Mouse (Mus musculus): Measurements from ENCODE around the gene Ikbip. TPM values are rescaled to one million over a fixed set of nuclear protein-coding genes. Genes with fewer than 3 reads are reported as not detected.

Gene Ikbip
- total and polyA plus RNA-seq, 3 experiments, result 1.4 to 8.7 (median 6.4) TPM

DNA sequence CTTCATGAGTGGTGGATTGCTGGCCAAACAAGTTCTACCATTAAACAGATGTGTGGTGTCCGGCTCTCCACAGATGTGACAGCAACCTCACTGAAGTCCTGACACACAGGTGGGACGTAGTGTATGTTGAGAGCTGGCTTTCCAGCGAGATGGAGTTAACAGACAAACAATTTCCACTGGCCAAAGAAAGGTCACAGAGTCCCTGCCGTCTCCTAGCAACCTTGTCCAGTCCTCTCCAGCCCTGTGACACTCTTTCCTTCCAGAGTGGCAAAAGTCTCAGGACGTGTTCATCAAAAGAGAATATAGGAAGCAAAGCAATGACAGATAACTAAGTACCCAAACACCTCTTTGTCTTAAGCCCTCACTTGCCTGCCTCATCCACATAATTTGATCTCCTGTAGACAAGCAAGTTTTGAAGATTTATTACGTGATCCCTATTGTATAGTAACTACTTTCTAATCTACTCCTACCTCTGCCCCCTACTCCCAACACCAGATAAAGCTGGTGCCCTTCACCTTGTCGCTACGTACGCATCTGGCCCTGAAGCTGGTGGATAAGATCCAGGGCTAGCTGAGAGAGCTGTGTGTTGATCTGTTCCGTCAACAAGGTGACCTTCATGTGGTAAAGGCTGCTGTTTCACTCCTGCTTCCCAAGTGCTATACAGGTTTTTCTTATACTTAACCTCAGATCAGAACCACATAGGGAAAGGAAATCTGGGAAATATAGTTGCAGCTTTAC lies 44.0 kb downstream of the Ikbip start:
- H3K9me3 ChIP-seq (replicated peaks), result no peaks in the 10 kb centered on the region
- peaks cover 10% of the 10 kb centered on the region for H3K36me3 ChIP-seq (replicated peaks)
- DNase-seq (ENCODE audit: low spot score) (no peak), ATAC-seq (ENCODE audit: extremely low read depth, insufficient number of reproducible peaks, low FRiP score, poor library complexity, severe bottlenecking) (no peak)
- H3K4me1 ChIP-seq (ENCODE audit: insufficient read depth, low read depth, low read length), result peaks cover 21% of the 10 kb centered on the region
- no peak for TF ChIP-seq GATA2 (IDR thresholded peaks at IDR 0.05; ENCODE audit: borderline replicate concordance, low read depth, low read length)
- TF ChIP-seq CTCF (IDR thresholded peaks at IDR 0.05; ENCODE audit: low read depth, low read length), result no peak
- TF ChIP-seq GATA1 (IDR thresholded peaks at IDR 0.05; ENCODE audit: borderline replicate concordance, low read length), result no peak
- no peak for TF ChIP-seq TAL1 (conservative IDR thresholded peaks at IDR 0.05; ENCODE audit: low read depth, low read length)
- no peak for TF ChIP-seq POLR2AphosphoS5 (IDR thresholded peaks at IDR 0.05; ENCODE audit: insufficient replicate concordance, low read depth, low read length)
- peaks cover 5% of the 10 kb centered on the region; the same call in 1 of the 2 replicates for H3K27me3 ChIP-seq (ENCODE audit: insufficient read depth, low read length)
- no peak overlapping the region for H3K4me3 ChIP-seq (ENCODE audit: low read depth, low read length)

DNA sequence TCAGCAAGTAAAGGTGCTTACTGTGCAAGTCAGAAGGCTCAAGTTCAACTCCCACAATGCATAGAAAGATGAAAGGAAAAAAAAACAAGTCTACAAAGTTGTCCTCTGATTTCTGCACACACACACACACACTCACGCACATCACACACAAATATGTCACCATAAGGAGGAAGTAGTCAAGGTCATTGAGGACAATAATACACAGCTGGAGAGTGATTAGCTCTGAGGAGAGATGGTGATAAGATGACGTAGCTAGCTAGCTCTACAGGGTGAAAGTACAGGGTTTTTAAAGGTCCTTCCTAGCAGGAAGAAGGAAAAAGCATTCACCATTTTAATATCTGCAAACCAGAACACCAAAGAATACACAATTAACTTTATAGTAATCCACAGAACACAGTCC lies 44.7 kb downstream of the Ikbip start:
- ATAC-seq (ENCODE audit: extremely low read depth, insufficient number of reproducible peaks, low FRiP score, poor library complexity, severe bottlenecking) (no peak), DNase-seq (ENCODE audit: low spot score) (no peak)
- H3K4me3 ChIP-seq (ENCODE audit: low read depth, low read length), result no peak overlapping the region
- no peaks in the 10 kb centered on the region for H3K9me3 ChIP-seq (replicated peaks)
- TF ChIP-seq GATA1 (IDR thresholded peaks at IDR 0.05; ENCODE audit: borderline replicate concordance, low read length), result no peak
- TF ChIP-seq POLR2AphosphoS5 (IDR thresholded peaks at IDR 0.05; ENCODE audit: insufficient replicate concordance, low read depth, low read length), result no peak
- TF ChIP-seq CTCF (IDR thresholded peaks at IDR 0.05; ENCODE audit: low read depth, low read length), result no peak
- no peak for TF ChIP-seq TAL1 (conservative IDR thresholded peaks at IDR 0.05; ENCODE audit: low read depth, low read length)
- TF ChIP-seq GATA2 (IDR thresholded peaks at IDR 0.05; ENCODE audit: borderline replicate concordance, low read depth, low read length), result no peak
- H3K4me1 ChIP-seq (ENCODE audit: insufficient read depth, low read depth, low read length), result peaks cover 18% of the 10 kb centered on the region
- H3K36me3 ChIP-seq (replicated peaks), result peaks cover 6% of the 10 kb centered on the region
- peaks cover 5% of the 10 kb centered on the region; the same call in 1 of the 2 replicates for H3K27me3 ChIP-seq (ENCODE audit: insufficient read depth, low read length)

DNA sequence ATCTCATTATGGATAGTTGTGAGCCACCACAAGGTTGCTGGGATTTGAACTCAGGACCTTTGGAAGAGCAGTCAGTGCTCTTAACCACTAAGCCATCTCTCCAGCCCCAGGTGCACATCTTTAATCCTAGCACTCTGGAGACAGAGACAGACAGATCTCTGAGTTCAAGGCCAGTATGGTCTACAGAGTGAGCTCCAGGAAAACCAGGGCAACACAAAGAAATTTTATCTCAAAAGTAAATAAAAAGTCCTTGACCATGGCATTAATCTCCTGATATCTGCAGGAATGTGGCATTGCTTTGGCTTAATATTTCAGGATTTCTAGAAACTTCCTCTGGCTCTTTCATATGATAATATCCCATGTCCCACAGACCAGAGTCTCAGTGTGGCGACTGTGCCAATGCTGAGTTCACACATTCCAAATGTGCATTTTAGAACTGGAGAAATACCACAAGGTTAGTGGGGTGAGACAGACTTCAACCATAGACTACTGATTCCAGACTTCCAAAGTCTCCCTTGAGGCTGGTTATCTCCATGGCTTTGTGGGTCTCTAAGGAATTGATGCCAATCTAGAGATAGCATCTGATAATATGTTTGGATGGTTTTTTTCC lies 45.9 kb downstream of the Ikbip start:
- Histone ChIP-seq H3K36me3 (replicated peaks) (no peaks in the 10 kb centered on the region), H3K9me3 (replicated peaks) (no peaks in the 10 kb centered on the region), H3K4me1 (ENCODE audit: insufficient read depth, low read depth, low read length) (peaks cover 18% of the 10 kb centered on the region), H3K4me3 (ENCODE audit: low read depth, low read length) (no peak overlapping the region), H3K27me3 (ENCODE audit: insufficient read depth, low read length) (peaks cover 5% of the 10 kb centered on the region; the same call in 1 of the 2 replicates)
- DNase-seq (ENCODE audit: low spot score) (no peak), ATAC-seq (ENCODE audit: extremely low read depth, insufficient number of reproducible peaks, low FRiP score, poor library complexity, severe bottlenecking) (no peak)
- no peak for TF ChIP-seq GATA1 (IDR thresholded peaks at IDR 0.05; ENCODE audit: borderline replicate concordance, low read length)
- TF ChIP-seq POLR2AphosphoS5 (IDR thresholded peaks at IDR 0.05; ENCODE audit: insufficient replicate concordance, low read depth, low read length), result no peak
- TF ChIP-seq CTCF (IDR thresholded peaks at IDR 0.05; ENCODE audit: low read depth, low read length), result no peak

DNA sequence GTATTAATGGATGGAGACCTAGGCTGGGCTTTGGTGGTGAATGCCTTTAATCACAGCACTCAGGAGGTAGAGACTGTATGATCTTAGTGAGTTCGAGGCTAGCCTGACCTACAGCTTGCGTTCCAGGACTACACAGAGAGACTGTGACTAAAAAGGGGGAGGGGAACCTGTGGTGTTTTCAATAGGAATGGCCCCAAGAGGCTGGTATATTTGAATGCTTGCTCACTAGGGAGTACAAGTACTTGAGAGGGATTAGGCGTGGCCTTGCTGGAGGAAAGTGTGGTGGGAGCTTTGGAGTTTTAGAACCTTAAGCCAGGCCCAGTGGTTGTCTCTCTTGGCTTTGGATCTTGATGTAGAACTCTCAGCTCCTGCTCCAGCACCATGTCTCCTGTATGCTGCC lies 48.1 kb downstream of the Ikbip start:
- ATAC-seq (ENCODE audit: extremely low read depth, insufficient number of reproducible peaks, low FRiP score, poor library complexity, severe bottlenecking), result no peak
- H3K9me3 ChIP-seq (replicated peaks), result no peaks in the 10 kb centered on the region
- no peak for TF ChIP-seq TAL1 (conservative IDR thresholded peaks at IDR 0.05; ENCODE audit: low read depth, low read length)
- no peak for TF ChIP-seq GATA2 (IDR thresholded peaks at IDR 0.05; ENCODE audit: borderline replicate concordance, low read depth, low read length)
- TF ChIP-seq POLR2AphosphoS5 (IDR thresholded peaks at IDR 0.05; ENCODE audit: insufficient replicate concordance, low read depth, low read length), result no peak
- no peak for TF ChIP-seq CTCF (IDR thresholded peaks at IDR 0.05; ENCODE audit: low read depth, low read length)
- TF ChIP-seq GATA1 (IDR thresholded peaks at IDR 0.05; ENCODE audit: borderline replicate concordance, low read length), result no peak
- DNase-seq (ENCODE audit: low spot score), result no peak
- H3K36me3 ChIP-seq (replicated peaks), result no peaks in the 10 kb centered on the region
- H3K4me3 ChIP-seq (ENCODE audit: low read depth, low read length), result no peak overlapping the region
- H3K4me1 ChIP-seq (ENCODE audit: insufficient read depth, low read depth, low read length), result peaks cover 11% of the 10 kb centered on the region
- H3K27me3 ChIP-seq (ENCODE audit: insufficient read depth, low read length), result peaks cover 9% of the 10 kb centered on the region

DNA sequence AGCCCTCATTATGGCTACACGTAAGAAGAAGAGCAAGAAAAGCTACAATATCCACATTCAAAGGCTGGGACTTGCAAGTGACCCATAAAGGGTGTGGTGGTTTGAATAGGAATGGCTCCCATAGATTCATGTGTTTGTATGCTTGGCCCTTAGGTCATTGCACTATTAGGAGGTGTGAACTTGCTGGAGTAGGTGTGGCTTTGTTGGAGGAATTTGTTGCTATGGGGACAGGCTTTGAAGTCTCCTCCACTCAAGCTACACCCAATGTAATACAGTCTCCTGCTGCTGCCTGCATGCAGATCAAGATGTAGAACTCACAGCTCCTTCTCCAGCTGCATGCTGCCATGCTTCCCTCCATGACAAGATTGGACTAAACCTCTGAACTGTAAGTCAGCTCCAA lies 48.8 kb downstream of the Ikbip start:
- no peak for ATAC-seq (ENCODE audit: extremely low read depth, insufficient number of reproducible peaks, low FRiP score, poor library complexity, severe bottlenecking)
- Histone ChIP-seq H3K4me1 (ENCODE audit: insufficient read depth, low read depth, low read length) (peaks cover 10% of the 10 kb centered on the region), H3K9me3 (replicated peaks) (no peaks in the 10 kb centered on the region), H3K27me3 (ENCODE audit: insufficient read depth, low read length) (peaks cover 9% of the 10 kb centered on the region), H3K4me3 (ENCODE audit: low read depth, low read length) (no peak overlapping the region), H3K36me3 (replicated peaks) (no peaks in the 10 kb centered on the region)
- TF ChIP-seq GATA1 (IDR thresholded peaks at IDR 0.05; ENCODE audit: borderline replicate concordance, low read length), result no peak
- no peak for TF ChIP-seq POLR2AphosphoS5 (IDR thresholded peaks at IDR 0.05; ENCODE audit: insufficient replicate concordance, low read depth, low read length)
- no peak for TF ChIP-seq TAL1 (conservative IDR thresholded peaks at IDR 0.05; ENCODE audit: low read depth, low read length)
- no peak for TF ChIP-seq GATA2 (IDR thresholded peaks at IDR 0.05; ENCODE audit: borderline replicate concordance, low read depth, low read length)
- no peak for TF ChIP-seq CTCF (IDR thresholded peaks at IDR 0.05; ENCODE audit: low read depth, low read length)
- no peak for DNase-seq (ENCODE audit: low spot score)

DNA sequence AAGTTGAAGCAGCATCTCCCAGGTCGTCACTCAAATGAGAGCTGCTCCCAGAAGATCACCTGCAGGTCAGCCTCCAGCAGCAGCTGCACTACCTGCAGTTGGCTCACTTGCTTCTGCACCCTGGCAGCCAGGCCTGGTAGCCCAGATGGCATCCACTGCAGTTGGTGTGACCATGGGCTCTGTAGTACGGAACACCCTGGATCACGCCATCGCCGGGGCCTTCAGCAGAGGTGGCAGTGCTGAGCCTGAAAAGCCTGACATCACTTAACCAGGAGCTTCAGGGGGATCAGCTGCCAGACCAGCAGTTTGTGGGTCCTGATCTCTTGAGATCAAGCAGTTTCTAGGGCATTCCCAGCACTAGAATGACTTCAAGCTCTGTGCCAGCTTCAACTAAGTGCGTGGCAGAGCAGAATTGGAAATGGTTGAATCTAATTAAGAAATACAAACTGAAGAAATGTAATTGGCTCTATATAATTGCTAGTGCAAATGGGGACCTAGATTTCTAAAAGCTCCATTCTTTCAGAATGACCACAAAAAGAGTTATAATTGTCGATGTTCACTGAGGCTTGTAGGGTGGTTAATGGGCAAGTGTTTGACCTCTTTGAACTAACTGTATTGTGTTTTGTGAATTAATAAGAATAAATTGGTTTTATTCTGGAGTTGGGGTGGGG lies 52.7 kb downstream of the Ikbip start:
- peaks cover 4% of the 10 kb centered on the region; the same call in 1 of the 2 replicates for H3K4me1 ChIP-seq (ENCODE audit: insufficient read depth, low read depth, low read length)
- no peaks in the 10 kb centered on the region for H3K9me3 ChIP-seq (replicated peaks)
- H3K4me3 ChIP-seq (ENCODE audit: low read depth, low read length), result no peak overlapping the region
- DNase-seq (ENCODE audit: low spot score) (no peak), ATAC-seq (ENCODE audit: extremely low read depth, insufficient number of reproducible peaks, low FRiP score, poor library complexity, severe bottlenecking) (no peak)
- TF ChIP-seq CTCF (IDR thresholded peaks at IDR 0.05; ENCODE audit: low read depth, low read length) (no peak), TAL1 (conservative IDR thresholded peaks at IDR 0.05; ENCODE audit: low read depth, low read length) (no peak), POLR2AphosphoS5 (IDR thresholded peaks at IDR 0.05; ENCODE audit: insufficient replicate concordance, low read depth, low read length) (no peak), GATA2 (IDR thresholded peaks at IDR 0.05; ENCODE audit: borderline replicate concordance, low read depth, low read length) (no peak), GATA1 (IDR thresholded peaks at IDR 0.05; ENCODE audit: borderline replicate concordance, low read length) (no peak)
- peaks cover 7% of the 10 kb centered on the region for H3K27me3 ChIP-seq (ENCODE audit: insufficient read depth, low read length)
- no peaks in the 10 kb centered on the region for H3K36me3 ChIP-seq (replicated peaks)
